Mouse (Mus musculus): ENCODE data around the gene Icam4. TPM values are rescaled to one million over a fixed set of nuclear protein-coding genes. Genes with fewer than 3 reads are reported as not detected.
A peak's percentile ranks its signal among the peaks of the same experiment; 100 is the strongest.
"Not testable (repeated sequence)": the region's sequence is repeated elsewhere in the genome, so short reads cannot be mapped to it uniquely, and the experiment has no call there.

Gene Icam4
- total RNA-seq, 2 experiments from 2014 or later, result 0.63 TPM; not detected in 1

- no peak for DNase-seq (ENCODE audit: extremely low spot score in 1 of 2, low spot score in 2 of 2)
- intact Hi-C loops (cut with DNase I), result no loop called here
Measured at GRCm38 (mm10) chr9:21010362-21010761, 18.8 kb upstream of the Icam4 start.

- DNase-seq (ENCODE audit: extremely low spot score in 1 of 2, low spot score in 2 of 2); intact Hi-C loops (cut with DNase I): not testable (repeated sequence)
Measured at GRCm38 (mm10) chr9:21010939-21011541, 18.1 kb upstream of the Icam4 start.

GRCm38 (mm10) chr9:21011846-21012312 is 17.3 kb upstream of the Icam4 start:
- intact Hi-C loops (cut with DNase I), result no loop called here
- DNase-seq (ENCODE audit: extremely low spot score in 1 of 2, low spot score in 2 of 2), result peak in 1 of 2 experiments; percentile 57

- intact Hi-C loops (cut with DNase I), result no loop called here
- no peak for DNase-seq (ENCODE audit: extremely low spot score in 1 of 2, low spot score in 2 of 2)
Measured at GRCm38 (mm10) chr9:21012368-21012767, 16.8 kb upstream of the Icam4 start.

GRCm38 (mm10) chr9:21014691-21015570 is 14.2 kb upstream of the Icam4 start:
- intact Hi-C loops (cut with DNase I), result no loop called here
- DNase-seq (ENCODE audit: extremely low spot score in 1 of 2, low spot score in 2 of 2), result peak in 1 of 2 experiments; percentile 82

GRCm38 (mm10) chr9:21015571-21016130 is 13.5 kb upstream of the Icam4 start, which contains the start of gene Icam1:
Icam1 (plus strand) TSS chr9:21015985.
- peak in 1 of 2 experiments; percentile 84 for DNase-seq (ENCODE audit: extremely low spot score in 1 of 2, low spot score in 2 of 2)

GRCm38 (mm10) chr9:21016331-21017176 is 12.6 kb upstream of the Icam4 start:
- intact Hi-C loops (cut with DNase I), result no loop called here
- peak in 1 of 2 experiments; percentile 46 for DNase-seq (ENCODE audit: extremely low spot score in 1 of 2, low spot score in 2 of 2)

More at GRCm38 (mm10) chr9:21015571-21016130, 13.5 kb upstream of the Icam4 start, which contains the start of gene Icam1:
- intact Hi-C loops (cut with DNase I), result no loop called here

- no peak for DNase-seq (ENCODE audit: extremely low spot score in 1 of 2, low spot score in 2 of 2)
Measured at GRCm38 (mm10) chr9:21017177-21017575, 12.0 kb upstream of the Icam4 start.

GRCm38 (mm10) chr9:21018600-21018999 is 10.6 kb upstream of the Icam4 start:
- intact Hi-C loops (cut with DNase I), result no loop called here
- DNase-seq (ENCODE audit: extremely low spot score in 1 of 2, low spot score in 2 of 2), result no peak

More at GRCm38 (mm10) chr9:21017177-21017575, 12.0 kb upstream of the Icam4 start:
- intact Hi-C loops (cut with DNase I), result no loop called here

- intact Hi-C loops (cut with DNase I), result no loop called here
Measured at GRCm38 (mm10) chr9:21021363-21021762, 7.8 kb upstream of the Icam4 start.

GRCm38 (mm10) chr9:21022288-21022687 is 6.9 kb upstream of the Icam4 start:
- no peak for DNase-seq (ENCODE audit: extremely low spot score in 1 of 2, low spot score in 2 of 2)

More at GRCm38 (mm10) chr9:21021363-21021762, 7.8 kb upstream of the Icam4 start:
- no peak for DNase-seq (ENCODE audit: extremely low spot score in 1 of 2, low spot score in 2 of 2)

GRCm38 (mm10) chr9:21022726-21023125 is 6.4 kb upstream of the Icam4 start:
- DNase-seq (ENCODE audit: extremely low spot score in 1 of 2, low spot score in 2 of 2), result no peak
- intact Hi-C loops (cut with DNase I), result no loop called here

More at GRCm38 (mm10) chr9:21022288-21022687, 6.9 kb upstream of the Icam4 start:
- intact Hi-C loops (cut with DNase I), result no loop called here

GRCm38 (mm10) chr9:21025258-21025810 is 3.8 kb upstream of the Icam4 start:
- intact Hi-C loops (cut with DNase I), result no loop called here
- no peak for DNase-seq (ENCODE audit: extremely low spot score in 1 of 2, low spot score in 2 of 2)

- no peak for DNase-seq (ENCODE audit: extremely low spot score in 1 of 2, low spot score in 2 of 2)
- intact Hi-C loops (cut with DNase I), result no loop called here
Measured at GRCm38 (mm10) chr9:21026849-21027248, 2.3 kb upstream of the Icam4 start.

GRCm38 (mm10) chr9:21027774-21028290 is 1.3 kb upstream of the Icam4 start:
- intact Hi-C loops (cut with DNase I), result no loop called here
- peak in 1 of 2 experiments; percentile 81 for DNase-seq (ENCODE audit: extremely low spot score in 1 of 2, low spot score in 2 of 2)

GRCm38 (mm10) chr9:21028560-21029110 is 538 bp upstream of the Icam4 start:
- intact Hi-C loops (cut with DNase I), result no loop called here
- no peak for DNase-seq (ENCODE audit: extremely low spot score in 1 of 2, low spot score in 2 of 2)

- DNase-seq (ENCODE audit: extremely low spot score in 1 of 2, low spot score in 2 of 2), result peak in 1 of 2 experiments; percentile 39
- intact Hi-C loops (cut with DNase I), result loop anchor here (5.0 kb wide), 2 partner anchors 42 to 102 kb away; partner anchors contain the start of genes Fdx1l, Gm49373 and Tyk2
Measured at GRCm38 (mm10) chr9:21030055-21030600, 955 bp downstream of the Icam4 start.

All from left cerebral cortex, postnatal 10 days (tissue).